Mouse (Mus musculus) small intestine, adult 2 months (tissue): ENCODE data around the gene St8sia1. TPM values are rescaled to one million over a fixed set of nuclear protein-coding genes. Genes with fewer than 3 reads are reported as not detected.

Experiments
- H3K27ac ChIP-seq: fragments of 200-500 bp; 2 replicates; pipeline ENCODE4 v1.5.1; 2012; ENCODE audit warnings: low read depth, low read length, control low read depth, inconsistent platforms; ENCODE audit not compliant: insufficient read depth
- H3K27me3 ChIP-seq: fragments of 200-500 bp; 2 replicates; pipeline ENCODE4 v1.6.1; 2012; ENCODE audit warnings: mild to moderate bottlenecking, moderate library complexity, low read length, inconsistent platforms; ENCODE audit not compliant: control insufficient read depth, insufficient read depth
- H3K36me3 ChIP-seq: fragments of 200-500 bp; 2 replicates; pipeline ENCODE4 v1.6.1; 2012; ENCODE audit warnings: mild to moderate bottlenecking, low read length, control low read depth, inconsistent platforms; ENCODE audit not compliant: control insufficient read depth, insufficient read depth
- H3K4me1 ChIP-seq: fragments of 200-500 bp; 2 replicates; pipeline ENCODE4 v1.6.1; 2012; ENCODE audit warnings: low read length, inconsistent platforms, mixed read lengths; ENCODE audit not compliant: control insufficient read depth, insufficient read depth, insufficient read length
- H3K4me3 ChIP-seq: fragments of 200-500 bp; 2 replicates; pipeline ENCODE4 v1.5.1; 2012; ENCODE audit warnings: low read depth, mild to moderate bottlenecking, control low read depth, inconsistent platforms, low read length, moderate library complexity
- CTCF ChIP-seq: fragments of 200-500 bp; IDR thresholded peaks from 2 replicates; pipeline ENCODE4 v1.5.1; 2012; ENCODE audit warnings: low read depth, mild to moderate bottlenecking, control low read depth, inconsistent platforms, low read length, moderate library complexity, mixed read lengths; ENCODE audit not compliant: insufficient replicate concordance, insufficient read length; ENCODE audit errors: extremely low read depth
- POLR2A ChIP-seq: fragments of 200-500 bp; IDR thresholded peaks from 2 replicates; pipeline ENCODE4 v1.6.1; 2012; ENCODE audit warnings: low read depth, mild to moderate bottlenecking, control low read depth, inconsistent platforms, low read length, moderate library complexity
- WGBS: fragments of 180-500 bp; shearing (Covaris S2); methylation state at CpG from one replicate; pipeline ENCODE4 v1.1.7; 2018; 5-methylcytosine and 5-hydroxymethylcytosine counted together
- polyA plus RNA-seq: library from polyadenylated mRNA; depleted of rRNA; stranded (reverse); fragments of >200 nt; gene quantifications from 2 replicates; pipeline ENCODE4 v1.2.3, GENCODE M21; 2012

The St8sia1 gene
- polyA plus RNA-seq, 1 experiment, result 0.19 TPM

- H3K36me3 ChIP-seq, result no peaks in the 10 kb centered on the region
- H3K27me3 ChIP-seq, result no peaks in the 10 kb centered on the region
- 82% methylated on average over 8 of the region's 8 CpGs for WGBS
- H3K4me1 ChIP-seq, result no peaks in the 10 kb centered on the region
- no peak overlapping the region for H3K27ac ChIP-seq
- TF ChIP-seq CTCF (no peak), POLR2A (no peak)
- no peak overlapping the region for H3K4me3 ChIP-seq
Observed at GRCm38 (mm10) chr6:142847914-142848674, 116.2 kb downstream of the St8sia1 start.

- TF ChIP-seq POLR2A (no peak), CTCF (no peak)
- Histone ChIP-seq H3K4me1 (no peaks in the 10 kb centered on the region), H3K27ac (no peak overlapping the region), H3K4me3 (no peak overlapping the region), H3K36me3 (no peaks in the 10 kb centered on the region), H3K27me3 (no peaks in the 10 kb centered on the region)
- 85% methylated on average over 4 of the region's 4 CpGs for WGBS
Observed at GRCm38 (mm10) chr6:142846855-142847254, 117.4 kb downstream of the St8sia1 start.

- H3K4me3 ChIP-seq, result no peak overlapping the region
- H3K36me3 ChIP-seq, result no peaks in the 10 kb centered on the region
- WGBS, result 75% methylated on average over 4 of the region's 4 CpGs
- no peak overlapping the region for H3K27ac ChIP-seq
- TF ChIP-seq CTCF (no peak), POLR2A (no peak)
- no peaks in the 10 kb centered on the region for H3K4me1 ChIP-seq
- no peaks in the 10 kb centered on the region for H3K27me3 ChIP-seq
Observed at GRCm38 (mm10) chr6:142845066-142845465, 119.2 kb downstream of the St8sia1 start.

- Histone ChIP-seq H3K27me3 (no peaks in the 10 kb centered on the region), H3K4me1 (no peaks in the 10 kb centered on the region), H3K36me3 (no peaks in the 10 kb centered on the region), H3K27ac (no peak overlapping the region), H3K4me3 (no peak overlapping the region)
- TF ChIP-seq POLR2A, result no peak
- no peak for TF ChIP-seq CTCF
- 78% methylated on average over 4 of the region's 4 CpGs for WGBS
Observed at GRCm38 (mm10) chr6:142844061-142844460, 120.2 kb downstream of the St8sia1 start.

GRCm38 (mm10) chr6:142838501-142838900 is 125.8 kb downstream of the St8sia1 start:
- Histone ChIP-seq H3K27ac (no peak overlapping the region), H3K36me3 (no peaks in the 10 kb centered on the region), H3K27me3 (no peaks in the 10 kb centered on the region), H3K4me1 (no peaks in the 10 kb centered on the region), H3K4me3 (no peak overlapping the region)
- WGBS, result 93% methylated on average over 1 of the region's 1 CpGs
- no peak for TF ChIP-seq CTCF
- TF ChIP-seq POLR2A, result no peak

- no peaks in the 10 kb centered on the region for H3K4me1 ChIP-seq
- TF ChIP-seq POLR2A (no peak), CTCF (no peak)
- 72% methylated on average over 9 of the region's 9 CpGs for WGBS
Observed at GRCm38 (mm10) chr6:142837326-142837725, 126.9 kb downstream of the St8sia1 start.

GRCm38 (mm10) chr6:142835726-142836125 is 128.5 kb downstream of the St8sia1 start:
- no peak for TF ChIP-seq CTCF
- Histone ChIP-seq H3K4me3 (no peak overlapping the region), H3K36me3 (no peaks in the 10 kb centered on the region), H3K27me3 (peaks cover 4% of the 10 kb centered on the region; the same call in 1 of the 2 replicates), H3K4me1 (no peaks in the 10 kb centered on the region; the same call in 1 of the 2 replicates), H3K27ac (no peak overlapping the region)
- 62% methylated on average over 18 of the region's 18 CpGs for WGBS

More at GRCm38 (mm10) chr6:142837326-142837725, 126.9 kb downstream of the St8sia1 start:
- no peaks in the 10 kb centered on the region for H3K36me3 ChIP-seq
- H3K27ac ChIP-seq, result no peak overlapping the region
- H3K27me3 ChIP-seq, result peaks cover 4% of the 10 kb centered on the region; the same call in 1 of the 2 replicates
- no peak overlapping the region for H3K4me3 ChIP-seq

GRCm38 (mm10) chr6:142834911-142835310 is 129.3 kb downstream of the St8sia1 start:
- Histone ChIP-seq H3K27me3 (peaks cover 4% of the 10 kb centered on the region; the same call in 1 of the 2 replicates), H3K4me3 (no peak overlapping the region), H3K4me1 (no peaks in the 10 kb centered on the region; the same call in 1 of the 2 replicates), H3K27ac (no peak overlapping the region), H3K36me3 (no peaks in the 10 kb centered on the region)
- WGBS, result 48% methylated on average over 4 of the region's 4 CpGs
- no peak for TF ChIP-seq CTCF
- TF ChIP-seq POLR2A, result no peak
